9 mouse cellular contexts compared by ENCODE assay signal in genomic region chr7:38141747-38142545, GRCm38 (mm10). TPM values are rescaled to one million over a fixed set of nuclear protein-coding genes. Genes with fewer than 3 reads are reported as not detected.
DNase-seq lines count a peak whose midpoint lies in the region; ATAC-seq and TF ChIP-seq lines count a peak whose summit lies in the region.
"Had no signal": no experiment of that assay in that cellular context is flagged by ENCODE, and none has a peak within 500 bp of the region (broad histone marks: within the 10 kb centered on the region; RNA-seq: fewer than 3 reads in every experiment).

No protein-coding gene starts in this region.

- H3K4me1 ChIP-seq in cerebellum, adult 2 months (ENCODE audit: control insufficient read depth, insufficient read depth, low read length): no peaks in the 10 kb centered on the region
- no peaks in the 10 kb centered on the region for H3K4me1 ChIP-seq in hindbrain, embryonic 13.5 days (replicated peaks)
- H3K4me1 ChIP-seq: lung, embryonic 15.5 days had no signal

- TF ChIP-seq CTCF in cerebellum, adult 2 months (IDR thresholded peaks at IDR 0.05; ENCODE audit: borderline replicate concordance, insufficient read depth, low read depth, low read length): peak; percentile 85

- ATAC-seq in hindbrain, embryonic 13.5 days (ENCODE audit: low FRiP score): peak; percentile 67

- no peak overlapping the region for H3K4me3 ChIP-seq in cerebellum, adult 2 months (replicated peaks; ENCODE audit: insufficient read depth, low read depth, low read length)
- H3K4me3 ChIP-seq in hindbrain, embryonic 13.5 days: no peak overlapping the region
- H3K4me3 ChIP-seq: lung, embryonic 15.5 days had no signal

- DNase-seq in Muller cell, postnatal 12 days (ENCODE audit: inconsistent ontology term): peak; percentile 76
- peak; percentile 78 to 89 for DNase-seq in cerebellum, adult 2 months
- peak; percentile 89 for DNase-seq in forelimb bud, embryonic 11.5 days (ENCODE audit: low read depth, low spot score)
- peak; percentile 69 for DNase-seq in layer of hippocampus, adult 9-11 months
- peak; percentile 91 for DNase-seq in lung, postnatal 14 days
- peak; percentile 95 for DNase-seq in retina, embryonic 14.5 days (ENCODE audit: low spot score)
- DNase-seq in thymus, postnatal 14 days: peak; percentile 84

- no peak overlapping the region for H3K9ac ChIP-seq in hindbrain, embryonic 13.5 days
- H3K9ac ChIP-seq: lung, embryonic 15.5 days had no signal

- no peak for TF ChIP-seq POLR2A in cerebellum, adult 2 months (IDR thresholded peaks at IDR 0.05; ENCODE audit: borderline replicate concordance, insufficient read depth, low read length)

- H3K4me2 ChIP-seq in hindbrain, embryonic 13.5 days: no peak overlapping the region
- H3K4me2 ChIP-seq: lung, embryonic 15.5 days had no signal

- H3K27me3 ChIP-seq in cerebellum, adult 2 months (ENCODE audit: control insufficient read depth, insufficient read depth, low read length): no peaks in the 10 kb centered on the region
- 0 out of 2 replicates have a peak, but pooled peaks cover 6% of the 10 kb centered on the region for H3K27me3 ChIP-seq in hindbrain, embryonic 13.5 days
- H3K27me3 ChIP-seq: lung, embryonic 15.5 days had no signal

- WGBS in cerebellum, adult 2 months: 63% methylated on average over 13 of the region's 13 CpGs
- WGBS in hindbrain, embryonic 13.5 days: 59% methylated on average over 13 of the region's 13 CpGs

- no peak overlapping the region for H3K27ac ChIP-seq in cerebellum, adult 2 months (ENCODE audit: insufficient read depth, low read length)
- no peak overlapping the region for H3K27ac ChIP-seq in hindbrain, embryonic 13.5 days
- H3K27ac ChIP-seq: lung, embryonic 15.5 days had no signal

- no peaks in the 10 kb centered on the region for H3K9me3 ChIP-seq in hindbrain, embryonic 13.5 days
- H3K9me3 ChIP-seq: lung, embryonic 15.5 days had no signal

- H3K36me3 ChIP-seq in hindbrain, embryonic 13.5 days: no peaks in the 10 kb centered on the region
- H3K36me3 ChIP-seq: lung, embryonic 15.5 days had no signal

RNA-seq across cellular contexts. Expression of gene Ccne1, which starts 34.6 kb away (rescaled TPM):
- 19.6 and 20.3 TPM in 2 replicates for polyA plus RNA-seq in cerebellum, adult 2 months (2012; rRNA removed)
- 15.9 and 16.1 TPM in 2 replicates for polyA plus RNA-seq in hindbrain, embryonic 13.5 days (2015; fragmentation: Nextera tagmentation; extraction: Ambion mirVana)

RNA-seq across cellular contexts. Expression of gene 1600014C10Rik, which starts 41.1 kb away (rescaled TPM):
- 32.8 and 33.1 TPM in 2 replicates for polyA plus RNA-seq in cerebellum, adult 2 months (2012; rRNA removed)
- 26.1 and 27.5 TPM in 2 replicates for polyA plus RNA-seq in hindbrain, embryonic 13.5 days (2015; fragmentation: Nextera tagmentation; extraction: Ambion mirVana)
